Mouse (Mus musculus) hindbrain, embryonic 11.5 days (tissue): ENCODE results near the gene Dusp12. TPM values are rescaled to one million over a fixed set of nuclear protein-coding genes. Genes with fewer than 3 reads are reported as not detected.

Experiments used
- ATAC-seq: fragments of 200-750 bp; cut with Nextera tagmentation; 2 replicates; pipeline ENCODE4 v1.8.0; 2017; ENCODE audit warnings: mild to moderate bottlenecking, moderate TSS enrichment, moderate library complexity; ENCODE audit not compliant: low FRiP score
- DNase-seq: peaks from one replicate; pipeline ENCODE4 v3.0.0-alpha.2; 2015; ENCODE audit warnings: low spot score
- H3K27ac ChIP-seq: fragments of 300-500 bp; sonication (generic); 2 replicates; pipeline ENCODE4 v1.5.1; 2014; ENCODE audit warnings: mild to moderate bottlenecking, low read depth, low read length
- H3K27me3 ChIP-seq: fragments of 300-500 bp; sonication (generic); 2 replicates; pipeline ENCODE4 v1.6.1; 2014; ENCODE audit warnings: mild to moderate bottlenecking, low read length, moderate library complexity, mixed read lengths; ENCODE audit not compliant: control insufficient read depth, insufficient read depth
- H3K36me3 ChIP-seq: fragments of 300-500 bp; sonication (generic); 2 replicates; pipeline ENCODE4 v1.6.1; 2014; ENCODE audit warnings: mild to moderate bottlenecking, low read length, moderate library complexity, mixed read lengths; ENCODE audit not compliant: control insufficient read depth, insufficient read depth
- H3K4me1 ChIP-seq: fragments of 300-500 bp; sonication (generic); replicated peaks from 2 replicates; pipeline ENCODE4 v1.6.1; 2014; ENCODE audit warnings: low read length, mixed read lengths; ENCODE audit not compliant: control insufficient read depth, insufficient read depth
- H3K4me2 ChIP-seq: fragments of 300-500 bp; sonication (generic); replicated peaks from 2 replicates; pipeline ENCODE4 v1.6.1; 2014; ENCODE audit warnings: mild to moderate bottlenecking, low read depth, low read length
- H3K4me3 ChIP-seq: fragments of 300-500 bp; sonication (generic); 2 replicates; pipeline ENCODE4 v1.5.1; 2014; ENCODE audit warnings: low read depth, low read length
- H3K9ac ChIP-seq: fragments of 300-500 bp; sonication (generic); 2 replicates; pipeline ENCODE4 v1.6.1; 2014; ENCODE audit warnings: low read depth, low read length
- H3K9me3 ChIP-seq: fragments of 300-500 bp; sonication (generic); 2 replicates; pipeline ENCODE4 v1.6.1; 2016; ENCODE audit warnings: low read length; ENCODE audit not compliant: control insufficient read depth
- WGBS: fragments of 180-500 bp; shearing (Covaris S2); extraction: QIAGEN DNeasy Blood & Tissue Kit; methylation state at CpG from one replicate; pipeline ENCODE4 v1.1.7; 2014; 5-methylcytosine and 5-hydroxymethylcytosine counted together
- polyA plus RNA-seq: library from polyadenylated mRNA; unstranded; fragments of >200 nt; fragmentation: Nextera tagmentation; extraction: Ambion mirVana; gene quantifications from 2 replicates; pipeline ENCODE4 v1.2.1, GENCODE M21; 2014

Dusp12 gene
- 33.2 and 36.6 TPM in 2 replicates for polyA plus RNA-seq

DNA sequence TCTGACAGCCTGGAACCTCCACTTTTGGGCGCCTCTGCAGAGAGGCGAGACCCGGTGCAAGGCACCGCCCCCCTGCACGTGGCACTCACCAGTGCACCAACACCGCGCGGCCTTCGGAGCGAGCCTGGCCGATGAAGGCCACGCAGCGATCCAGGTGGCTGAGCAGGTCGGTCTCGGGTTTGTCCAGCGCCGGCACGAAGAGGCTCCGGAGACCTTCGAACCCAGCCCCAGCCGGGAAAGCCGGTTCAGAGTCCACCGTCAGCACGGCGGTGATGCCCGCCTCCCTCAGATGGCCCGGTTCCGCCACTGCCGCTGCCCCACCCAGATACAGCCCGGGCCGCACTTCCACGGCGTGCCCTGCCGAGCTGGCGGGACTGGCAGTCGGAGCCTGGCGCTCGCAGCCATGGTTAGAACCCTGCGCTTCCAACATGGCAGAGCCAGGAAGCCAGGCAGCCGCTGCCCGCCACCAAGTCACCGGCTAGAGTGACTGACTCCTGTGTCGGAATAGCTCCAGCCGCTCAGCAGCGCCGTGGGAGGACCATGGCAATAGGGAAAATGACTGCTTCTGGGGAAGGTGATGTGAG lies at the start of gene Dusp12, which contains the start of gene Gm26620:
Dusp12 (minus strand) TSS at position 563 of the 584 bp plus-strand sequence.
Gm26620 (plus strand) TSS at position 88 of the 584 bp plus-strand sequence.
- Histone ChIP-seq H3K9me3 (no peaks in the 10 kb centered on the region), H3K27ac (peak within 1 kb of the TSS; percentile 70), H3K4me3 (peak within 1 kb of the TSS; percentile 96), H3K36me3 (no peaks in the 10 kb centered on the region), H3K4me1 (no peaks in the 10 kb centered on the region), H3K4me2 (peak within 1 kb of the TSS; percentile 77), H3K9ac (peak within 1 kb of the TSS; percentile 87), H3K27me3 (no peaks in the 10 kb centered on the region)
- WGBS = under 1% methylated on average over 37 of the region's 46 CpGs
- DNase-seq (peak; percentile 89), ATAC-seq (peak; percentile 90)

DNA sequence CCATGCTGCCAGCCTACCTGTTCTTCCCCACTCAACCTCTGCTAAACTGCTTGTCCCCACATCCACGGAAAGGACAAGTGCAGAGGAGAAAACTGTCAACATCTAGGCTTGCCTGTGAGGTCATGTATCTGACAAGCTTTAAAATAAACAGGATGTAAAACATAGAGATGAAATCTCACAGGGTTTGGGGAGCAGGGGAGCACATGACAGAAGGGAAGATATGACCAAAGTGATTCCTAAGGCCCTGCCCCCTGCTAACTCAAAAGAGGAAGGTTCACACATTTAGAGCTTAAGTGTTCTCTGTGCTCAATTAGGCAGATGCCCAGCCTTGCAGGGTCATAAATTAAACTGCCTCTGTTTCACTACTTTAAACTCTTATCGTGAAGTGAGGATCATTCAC lies 49.0 kb upstream of the Dusp12 start:
- Histone ChIP-seq H3K27me3 (no peaks in the 10 kb centered on the region), H3K4me1 (no peaks in the 10 kb centered on the region), H3K27ac (no peak overlapping the region), H3K9me3 (no peaks in the 10 kb centered on the region), H3K36me3 (no peaks in the 10 kb centered on the region), H3K9ac (no peak overlapping the region), H3K4me2 (no peak overlapping the region), H3K4me3 (no peak overlapping the region)
- ATAC-seq = no peak
- no peak for DNase-seq
- WGBS = 95% methylated on average over 2 of the region's 2 CpGs

DNA sequence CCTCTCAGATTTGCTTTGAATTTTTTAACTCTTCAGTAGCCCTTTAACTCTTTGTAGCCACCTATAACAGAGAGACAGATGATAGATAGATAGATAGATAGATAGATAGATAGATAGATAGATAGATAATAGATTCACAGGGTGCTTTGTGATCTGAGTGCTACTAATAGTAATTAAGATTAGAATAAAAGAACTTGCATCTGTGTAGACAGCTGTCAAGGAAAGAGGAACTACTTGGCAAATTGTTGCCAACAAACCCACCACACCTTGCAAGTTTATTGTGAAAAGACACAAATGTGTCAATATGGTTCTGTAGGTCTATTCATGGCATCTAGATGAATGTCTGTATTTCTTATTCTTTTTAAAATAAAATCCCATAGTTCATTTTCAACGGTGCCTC lies 48.6 kb upstream of the Dusp12 start:
- ATAC-seq = no peak
- Histone ChIP-seq H3K27ac (no peak overlapping the region), H3K9ac (no peak overlapping the region), H3K9me3 (no peaks in the 10 kb centered on the region), H3K36me3 (no peaks in the 10 kb centered on the region), H3K4me2 (no peak overlapping the region), H3K27me3 (no peaks in the 10 kb centered on the region), H3K4me1 (no peaks in the 10 kb centered on the region), H3K4me3 (no peak overlapping the region)
- WGBS = 85% methylated on average over 1 of the region's 1 CpGs
- no peak for DNase-seq

DNA sequence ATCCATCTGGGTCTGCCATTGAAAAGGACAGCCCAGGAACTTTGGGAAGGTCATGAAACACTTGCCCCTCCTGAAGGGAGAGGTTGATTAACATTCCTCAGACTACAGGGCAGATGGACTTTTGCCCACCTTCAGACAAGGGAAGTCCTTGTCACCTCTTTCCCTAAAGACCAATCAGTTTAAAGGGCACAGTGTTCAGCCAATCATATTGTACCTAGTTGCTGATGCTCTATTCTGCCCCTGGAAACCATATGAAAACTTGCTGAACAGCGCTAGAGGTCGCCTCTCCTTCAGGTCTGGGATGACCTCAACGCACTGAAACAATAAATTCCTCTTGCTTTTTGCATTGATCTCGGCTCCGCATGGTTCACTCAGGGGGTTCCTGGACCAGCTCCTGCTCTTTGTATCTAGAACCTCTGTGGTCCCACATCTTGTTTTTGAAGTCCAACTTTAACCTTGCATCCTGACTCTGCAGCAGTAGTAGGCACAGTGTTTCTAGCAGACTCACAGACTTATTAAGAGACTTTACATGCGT lies 48.1 kb upstream of the Dusp12 start:
- H3K4me1 ChIP-seq = no peaks in the 10 kb centered on the region
- no peak for DNase-seq
- H3K9ac ChIP-seq = no peak overlapping the region
- H3K4me3 ChIP-seq = no peak overlapping the region
- WGBS = 68% methylated on average over 6 of the region's 6 CpGs
- no peak for ATAC-seq
- H3K9me3 ChIP-seq = no peaks in the 10 kb centered on the region
- H3K27ac ChIP-seq = no peak overlapping the region
- H3K36me3 ChIP-seq = no peaks in the 10 kb centered on the region
- no peaks in the 10 kb centered on the region for H3K27me3 ChIP-seq
- H3K4me2 ChIP-seq = no peak overlapping the region

DNA sequence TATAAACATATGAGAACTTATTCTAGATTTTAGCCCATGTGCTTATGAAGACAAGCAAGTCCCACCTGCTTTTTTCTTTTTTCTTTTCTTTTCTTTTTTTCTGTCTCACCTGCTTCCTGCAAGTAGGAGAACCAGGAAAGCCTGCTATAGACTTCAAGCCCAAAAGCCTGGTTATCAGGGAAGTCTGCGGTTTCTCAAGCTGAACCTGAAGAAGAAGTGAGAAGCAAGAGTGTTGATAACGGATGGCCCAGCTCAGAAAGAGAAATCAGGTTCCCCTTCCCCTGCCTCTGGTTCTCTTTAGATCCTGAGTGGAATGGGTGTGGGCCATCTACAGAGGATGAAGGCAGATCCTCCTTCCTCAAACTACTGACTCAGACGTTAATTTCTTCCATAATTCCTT lies 46.7 kb upstream of the Dusp12 start:
- no peak for DNase-seq
- Histone ChIP-seq H3K4me2 (no peak overlapping the region), H3K4me1 (no peaks in the 10 kb centered on the region), H3K27ac (no peak overlapping the region), H3K9ac (no peak overlapping the region), H3K4me3 (no peak overlapping the region), H3K9me3 (no peaks in the 10 kb centered on the region), H3K27me3 (no peaks in the 10 kb centered on the region), H3K36me3 (no peaks in the 10 kb centered on the region)
- ATAC-seq = no peak
- WGBS = 89% methylated on average over 3 of the region's 3 CpGs

DNA sequence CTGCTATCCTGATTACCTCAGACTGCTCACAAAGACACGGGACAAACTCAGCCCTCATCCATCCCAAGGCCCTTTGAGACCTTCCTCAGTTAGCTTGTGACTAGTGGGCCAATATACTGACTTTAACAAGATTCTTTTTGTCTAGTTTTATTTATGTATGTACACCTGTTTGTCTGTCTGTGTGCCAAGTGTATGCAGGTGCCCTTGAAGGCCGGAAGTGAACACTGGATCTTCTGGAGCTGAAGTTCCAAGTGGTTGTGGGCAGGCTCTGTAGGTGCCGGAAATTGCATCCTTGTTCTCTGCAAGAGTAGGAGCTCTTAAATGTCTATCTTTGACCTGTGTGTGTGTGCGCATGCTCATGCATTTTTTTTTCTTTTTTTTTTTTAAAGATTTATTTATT lies 43.9 kb upstream of the Dusp12 start:
- H3K4me1 ChIP-seq = no peaks in the 10 kb centered on the region
- H3K9me3 ChIP-seq = no peaks in the 10 kb centered on the region
- H3K4me2 ChIP-seq = no peak overlapping the region
- DNase-seq = no peak
- no peaks in the 10 kb centered on the region for H3K27me3 ChIP-seq
- H3K36me3 ChIP-seq = no peaks in the 10 kb centered on the region
- 90% methylated on average over 4 of the region's 4 CpGs for WGBS
- ATAC-seq = no peak
- H3K4me3 ChIP-seq = no peak overlapping the region
- H3K9ac ChIP-seq = no peak overlapping the region
- no peak overlapping the region for H3K27ac ChIP-seq

DNA sequence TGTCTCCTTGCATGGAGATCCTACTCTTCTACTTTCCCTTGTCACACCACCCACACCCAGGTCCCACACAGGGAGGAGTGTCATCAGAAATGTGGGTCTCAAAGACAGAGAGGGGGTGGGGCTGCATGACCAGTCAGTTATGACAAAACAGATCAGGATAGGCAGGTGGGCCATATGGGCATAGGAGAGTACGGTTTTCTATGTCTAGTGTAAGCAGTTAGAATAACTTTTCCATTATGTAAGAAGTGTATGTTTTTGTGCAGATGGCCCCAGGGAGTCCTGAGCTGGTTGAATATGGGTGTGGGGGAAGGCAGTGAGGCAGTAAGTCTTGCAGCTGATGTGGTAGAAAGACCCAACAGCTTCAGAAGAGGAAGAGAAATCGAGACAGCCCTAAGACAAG lies 43.1 kb upstream of the Dusp12 start:
- ATAC-seq (no peak), DNase-seq (no peak)
- H3K4me1 ChIP-seq = no peaks in the 10 kb centered on the region
- no peak overlapping the region for H3K9ac ChIP-seq
- no peaks in the 10 kb centered on the region for H3K9me3 ChIP-seq
- no peaks in the 10 kb centered on the region for H3K36me3 ChIP-seq
- H3K27me3 ChIP-seq = no peaks in the 10 kb centered on the region
- 80% methylated on average over 2 of the region's 2 CpGs for WGBS
- H3K4me3 ChIP-seq = no peak overlapping the region
- no peak overlapping the region for H3K4me2 ChIP-seq
- H3K27ac ChIP-seq = no peak overlapping the region

DNA sequence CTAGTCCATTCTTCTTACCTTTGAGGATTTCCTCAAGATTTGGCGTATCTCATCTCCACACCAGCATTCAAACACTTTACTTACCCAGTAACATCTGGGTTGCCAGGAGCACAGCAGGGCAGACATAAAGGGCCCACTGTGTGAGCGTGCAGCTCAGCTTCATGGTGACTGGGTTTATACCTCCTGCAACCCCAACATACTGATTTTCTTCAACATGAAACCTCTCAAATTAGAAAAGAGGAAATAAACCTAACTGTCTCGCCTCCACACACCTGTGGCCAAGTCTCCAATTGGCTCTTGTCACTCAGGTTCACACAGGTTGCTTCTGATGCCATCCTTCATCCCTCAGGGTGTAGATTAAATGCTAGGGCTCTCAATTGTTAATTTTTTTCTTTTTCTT lies 42.0 kb upstream of the Dusp12 start, which contains the start of gene Fcrla:
Fcrla (minus strand) TSS at position 206 of the 400 bp plus-strand sequence.
- no peak within 1 kb of the TSS for H3K27ac ChIP-seq
- no peaks in the 10 kb centered on the region for H3K36me3 ChIP-seq
- no peaks in the 10 kb centered on the region for H3K9me3 ChIP-seq
- no peaks in the 10 kb centered on the region for H3K27me3 ChIP-seq
- no peak within 1 kb of the TSS for H3K9ac ChIP-seq
- 84% methylated on average over 3 of the region's 3 CpGs for WGBS
- no peak within 1 kb of the TSS for H3K4me3 ChIP-seq
- H3K4me2 ChIP-seq = no peak within 1 kb of the TSS
- no peak for ATAC-seq
- DNase-seq = no peak
- H3K4me1 ChIP-seq = no peaks in the 10 kb centered on the region

DNA sequence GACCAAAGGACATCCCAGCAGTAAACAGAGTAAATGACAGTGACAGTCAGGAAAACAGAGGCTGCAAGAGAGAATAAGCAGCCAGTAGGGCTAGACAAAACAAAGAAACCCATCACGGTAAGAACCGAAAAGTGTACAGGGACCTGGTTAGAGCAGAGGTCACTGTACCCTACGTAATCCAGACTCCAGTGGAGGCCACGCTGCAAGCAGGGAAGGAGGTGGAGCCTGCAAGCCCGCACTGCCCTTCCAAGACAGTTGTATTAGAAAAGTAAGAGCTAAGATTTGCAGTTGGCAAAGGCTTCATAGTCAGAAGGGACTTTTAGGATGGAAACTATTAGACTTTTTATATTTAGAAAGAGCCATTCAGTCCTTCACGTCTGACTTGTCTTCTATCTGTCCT lies 41.6 kb upstream of the Dusp12 start:
- H3K4me2 ChIP-seq = no peak overlapping the region
- H3K27me3 ChIP-seq = no peaks in the 10 kb centered on the region
- H3K4me1 ChIP-seq = no peaks in the 10 kb centered on the region
- no peak overlapping the region for H3K4me3 ChIP-seq
- H3K36me3 ChIP-seq = no peaks in the 10 kb centered on the region
- 63% methylated on average over 6 of the region's 6 CpGs for WGBS
- no peaks in the 10 kb centered on the region for H3K9me3 ChIP-seq
- ATAC-seq (no peak), DNase-seq (no peak)
- H3K27ac ChIP-seq = no peak overlapping the region
- H3K9ac ChIP-seq = no peak overlapping the region
